Mouse (Mus musculus): ENCODE measurements around the gene Slc12a5. TPM values are rescaled to one million over a fixed set of nuclear protein-coding genes. Genes with fewer than 3 reads are reported as not detected.

The Slc12a5 gene
- polyA plus RNA-seq, 1 experiment from 2014 or later = 0.99 TPM

Other genes with a start within 250 kb of the Slc12a5 start
- not detected in 2 replicates for gene Spint5, start 245.5 kb upstream of the Slc12a5 start, polyA plus RNA-seq (2016; fragmentation: Nextera tagmentation; extraction: Ambion mirVana)
- gene Wfdc3, start 214.9 kb upstream of the Slc12a5 start, polyA plus RNA-seq (2016; fragmentation: Nextera tagmentation; extraction: Ambion mirVana) = 0.94 and 1.2 TPM in 2 replicates
- 80.1 and 80.2 TPM in 2 replicates for gene Dnttip1, start 214.8 kb upstream of the Slc12a5 start, polyA plus RNA-seq (2016; fragmentation: Nextera tagmentation; extraction: Ambion mirVana)
- 575 and 639 TPM in 2 replicates for gene Ube2c, start 190.9 kb upstream of the Slc12a5 start, polyA plus RNA-seq (2016; fragmentation: Nextera tagmentation; extraction: Ambion mirVana)
- not detected in 2 replicates for gene Tnnc2, start 180.8 kb upstream of the Slc12a5 start, polyA plus RNA-seq (2016; fragmentation: Nextera tagmentation; extraction: Ambion mirVana)
- 12.0 and 12.3 TPM in 2 replicates for gene Snx21, start 175.0 kb upstream of the Slc12a5 start, polyA plus RNA-seq (2016; fragmentation: Nextera tagmentation; extraction: Ambion mirVana)
- gene Acot8, start 155.9 kb upstream of the Slc12a5 start, polyA plus RNA-seq (2016; fragmentation: Nextera tagmentation; extraction: Ambion mirVana) = 14.9 and 15.3 TPM in 2 replicates
- gene Zswim3, start 155.7 kb upstream of the Slc12a5 start, polyA plus RNA-seq (2016; fragmentation: Nextera tagmentation; extraction: Ambion mirVana) = 9.7 and 11.6 TPM in 2 replicates
- 24.7 and 25.3 TPM in 2 replicates for gene Zswim1, start 138.1 kb upstream of the Slc12a5 start, polyA plus RNA-seq (2016; fragmentation: Nextera tagmentation; extraction: Ambion mirVana)
- gene Spata25, start 132.3 kb upstream of the Slc12a5 start, polyA plus RNA-seq (2016; fragmentation: Nextera tagmentation; extraction: Ambion mirVana) = 0.17 TPM in 1 of 2 replicates, not detected in the other
- gene Ctsa, start 127.9 kb upstream of the Slc12a5 start, polyA plus RNA-seq (2016; fragmentation: Nextera tagmentation; extraction: Ambion mirVana) = 85.7 and 98.2 TPM in 2 replicates
- gene Neurl2, start 127.3 kb upstream of the Slc12a5 start, polyA plus RNA-seq (2016; fragmentation: Nextera tagmentation; extraction: Ambion mirVana) = 3.8 and 5.4 TPM in 2 replicates
- gene Pltp, start 103.1 kb upstream of the Slc12a5 start, polyA plus RNA-seq (2016; fragmentation: Nextera tagmentation; extraction: Ambion mirVana) = 67.9 and 86.2 TPM in 2 replicates
- 73.8 and 93.8 TPM in 2 replicates for gene Pcif1, start 81.5 kb upstream of the Slc12a5 start, polyA plus RNA-seq (2016; fragmentation: Nextera tagmentation; extraction: Ambion mirVana)
- 14.1 and 17.1 TPM in 2 replicates for gene Zfp335, start 49.0 kb upstream of the Slc12a5 start, polyA plus RNA-seq (2016; fragmentation: Nextera tagmentation; extraction: Ambion mirVana)
- 0.39 and 0.97 TPM in 2 replicates for gene Mmp9, start 20.0 kb upstream of the Slc12a5 start, polyA plus RNA-seq (2016; fragmentation: Nextera tagmentation; extraction: Ambion mirVana)
- 95.1 and 109 TPM in 2 replicates for gene Ncoa5, start 74.1 kb downstream of the Slc12a5 start, polyA plus RNA-seq (2016; fragmentation: Nextera tagmentation; extraction: Ambion mirVana)
- gene Cd40, start 94.8 kb downstream of the Slc12a5 start, polyA plus RNA-seq (2016; fragmentation: Nextera tagmentation; extraction: Ambion mirVana) = 6.4 and 8.1 TPM in 2 replicates
- gene 1700025C18Rik, start 129.9 kb downstream of the Slc12a5 start, polyA plus RNA-seq (2016; fragmentation: Nextera tagmentation; extraction: Ambion mirVana) = not detected in 2 replicates